Mouse (Mus musculus) embryonic facial prominence, embryonic 10.5 days (tissue): ENCODE results near the gene Slc7a14. TPM values are rescaled to one million over a fixed set of nuclear protein-coding genes. Genes with fewer than 3 reads are reported as not detected.

ENCODE experiments used
- DNase-seq: peaks from one replicate; pipeline ENCODE4 v3.0.0-alpha.2; 2017; ENCODE audit warnings: low spot score
- H3K27ac ChIP-seq: fragments of 300-500 bp; sonication (generic); replicated peaks from 2 replicates; pipeline ENCODE4 v1.5.1; 2016; ENCODE audit warnings: mild to moderate bottlenecking
- H3K27me3 ChIP-seq: fragments of 300-500 bp; sonication (generic); replicated peaks from 2 replicates; pipeline ENCODE4 v1.6.1; 2016; ENCODE audit warnings: low read depth, mild to moderate bottlenecking; ENCODE audit not compliant: poor library complexity, severe bottlenecking
- H3K36me3 ChIP-seq: fragments of 300-500 bp; sonication (generic); replicated peaks from 2 replicates; pipeline ENCODE4 v1.6.1; 2016; ENCODE audit warnings: mild to moderate bottlenecking, moderate library complexity
- H3K4me1 ChIP-seq: fragments of 300-500 bp; sonication (generic); 2 replicates; pipeline ENCODE4 v1.6.1; 2016
- H3K4me3 ChIP-seq: fragments of 300-500 bp; sonication (generic); 2 replicates; pipeline ENCODE4 v1.5.1; 2016; ENCODE audit warnings: mild to moderate bottlenecking, moderate library complexity
- H3K9me3 ChIP-seq: fragments of 300-500 bp; sonication (generic); 2 replicates; pipeline ENCODE4 v1.6.1; 2016; ENCODE audit warnings: mild to moderate bottlenecking
- WGBS: fragments of 180-500 bp; shearing (Covaris S2); methylation state at CpG from one replicate; pipeline ENCODE4 v1.1.7; 2016; 5-methylcytosine and 5-hydroxymethylcytosine counted together
- polyA plus RNA-seq: library from polyadenylated mRNA; unstranded; fragments of >200 nt; fragmentation: Nextera tagmentation; extraction: Ambion mirVana; gene quantifications from 2 replicates; pipeline ENCODE4 v1.2.1, GENCODE M21; 2016

Slc7a14 gene
- 0.19 and 0.26 TPM in 2 replicates for polyA plus RNA-seq

DNA sequence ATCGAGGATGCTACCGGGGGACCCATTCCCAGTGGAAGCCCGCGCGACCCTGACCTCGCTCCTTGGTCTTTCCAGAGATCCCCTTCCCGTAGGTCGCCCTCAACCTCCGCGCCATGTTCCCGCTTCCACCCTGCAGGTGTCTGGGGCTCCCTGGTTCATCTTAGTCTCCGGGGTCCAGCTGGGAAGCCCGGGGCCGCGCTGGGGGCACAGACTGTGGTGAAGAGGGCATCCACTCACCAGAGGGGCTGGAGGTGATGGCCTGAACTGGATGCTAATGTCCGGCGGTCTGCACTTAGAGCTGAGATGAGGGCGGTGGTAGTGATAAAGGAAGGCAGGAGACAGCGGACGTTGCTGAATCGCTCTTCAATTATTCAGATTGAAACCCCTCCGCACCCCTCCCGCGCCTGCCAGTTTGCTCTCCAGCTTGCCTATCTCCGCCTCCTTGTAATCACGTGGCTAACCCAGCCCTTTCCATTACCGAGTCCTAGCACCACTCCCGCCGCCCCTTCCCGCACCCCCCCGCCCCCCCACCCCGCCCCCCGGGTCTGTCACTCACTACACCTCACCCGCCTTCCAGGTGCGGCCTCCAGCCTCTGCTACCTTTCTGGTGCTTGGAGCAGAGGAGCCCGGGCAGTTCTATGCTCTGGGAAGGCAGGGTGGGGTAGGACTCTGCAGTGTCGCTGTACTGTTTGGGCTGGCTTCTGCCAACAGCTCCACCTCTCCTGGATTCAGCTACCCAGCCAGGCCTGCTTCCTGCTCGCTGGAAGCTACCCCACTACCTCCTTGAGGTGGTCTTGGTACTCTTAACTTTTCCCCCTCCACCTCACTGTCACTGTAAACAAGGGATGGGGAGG lies at the start of gene Slc7a14:
TSS of gene Slc7a14 (minus strand) at position 445 of the 854 bp plus-strand sequence.
- peak; percentile 23 for DNase-seq
- WGBS, result 1% methylated on average over 32 of the region's 38 CpGs
- Histone ChIP-seq H3K27ac (no peak within 1 kb of the TSS), H3K9me3 (no peaks in the 10 kb centered on the region), H3K27me3 (peaks cover 42% of the 10 kb centered on the region), H3K4me1 (peaks cover 14% of the 10 kb centered on the region), H3K4me3 (peak within 1 kb of the TSS; percentile 55), H3K36me3 (no peaks in the 10 kb centered on the region)

DNA sequence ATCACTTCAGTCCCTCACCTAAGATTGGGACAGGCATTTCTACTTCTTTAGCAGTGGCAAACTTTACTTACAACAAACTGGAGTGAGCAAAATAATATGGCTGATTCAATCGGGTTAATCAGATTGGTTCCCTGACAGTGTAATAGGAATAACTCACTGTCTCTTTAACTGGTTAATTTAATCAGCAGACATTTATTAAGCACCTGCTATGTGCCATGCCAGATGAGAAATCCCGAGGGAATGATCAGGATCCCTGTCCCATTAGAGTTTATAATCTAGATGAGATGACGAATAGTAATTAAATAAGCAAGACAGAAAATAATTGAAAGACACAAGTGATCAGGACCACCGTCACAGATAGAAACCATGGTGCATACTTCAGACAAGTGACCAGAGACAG lies 36.4 kb upstream of the Slc7a14 start:
- Histone ChIP-seq H3K36me3 (no peaks in the 10 kb centered on the region), H3K27me3 (no peaks in the 10 kb centered on the region), H3K4me1 (0 out of 2 replicates have a peak, but pooled peaks cover 2% of the 10 kb centered on the region), H3K4me3 (no peak overlapping the region), H3K9me3 (no peaks in the 10 kb centered on the region), H3K27ac (no peak overlapping the region)
- DNase-seq, result no peak
- 86% methylated on average over 4 of the region's 4 CpGs for WGBS

- DNase-seq, result no peak
- Histone ChIP-seq H3K36me3 (no peaks in the 10 kb centered on the region), H3K9me3 (no peaks in the 10 kb centered on the region), H3K4me1 (0 out of 2 replicates have a peak, but pooled peaks cover 2% of the 10 kb centered on the region), H3K27ac (no peak overlapping the region), H3K4me3 (no peak overlapping the region), H3K27me3 (no peaks in the 10 kb centered on the region)
- 87% methylated on average over 4 of the region's 4 CpGs for WGBS
These were observed 35.6 kb upstream of the Slc7a14 start for GRCm38 (mm10) chr3:31345766-31346165.

GRCm38 (mm10) chr3:31339236-31339635 lies 29.1 kb upstream of the Slc7a14 start:
- Histone ChIP-seq H3K4me3 (no peak overlapping the region), H3K27ac (no peak overlapping the region), H3K4me1 (0 out of 2 replicates have a peak, but pooled peaks cover 2% of the 10 kb centered on the region), H3K9me3 (no peaks in the 10 kb centered on the region), H3K36me3 (no peaks in the 10 kb centered on the region), H3K27me3 (no peaks in the 10 kb centered on the region)
- DNase-seq, result no peak
- WGBS, result 72% methylated on average over 3 of the region's 3 CpGs

- Histone ChIP-seq H3K9me3 (no peaks in the 10 kb centered on the region), H3K4me1 (peaks cover 7% of the 10 kb centered on the region), H3K27me3 (no peaks in the 10 kb centered on the region), H3K4me3 (no peak overlapping the region), H3K36me3 (no peaks in the 10 kb centered on the region), H3K27ac (no peak overlapping the region)
- DNase-seq, result no peak
- WGBS, result 73% methylated on average over 7 of the region's 7 CpGs
These were observed 18.2 kb upstream of the Slc7a14 start for GRCm38 (mm10) chr3:31328237-31328836.

DNA sequence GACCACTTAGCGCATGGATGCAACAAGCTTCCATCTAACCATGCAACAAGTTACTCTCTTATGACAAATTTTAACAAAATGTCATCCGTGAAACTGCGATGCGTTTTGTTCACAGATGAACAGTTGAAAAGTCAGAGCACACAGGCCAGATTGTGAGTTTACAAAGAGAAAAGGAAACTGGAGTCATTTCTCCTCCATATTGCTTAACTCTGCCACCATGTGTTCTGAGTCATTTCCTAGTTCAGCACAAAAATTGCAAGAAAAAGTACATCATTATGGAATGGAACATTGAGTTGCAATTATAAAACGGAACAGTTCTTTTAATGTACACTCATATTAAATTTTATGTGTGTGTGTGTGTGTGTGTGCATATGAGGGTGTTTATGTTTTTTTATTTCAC lies 17.6 kb upstream of the Slc7a14 start:
- 96% methylated on average over 5 of the region's 5 CpGs for WGBS
- H3K36me3 ChIP-seq, result no peaks in the 10 kb centered on the region
- no peak overlapping the region for H3K27ac ChIP-seq
- H3K4me1 ChIP-seq, result peaks cover 7% of the 10 kb centered on the region
- no peaks in the 10 kb centered on the region for H3K9me3 ChIP-seq
- no peak for DNase-seq
- H3K27me3 ChIP-seq, result no peaks in the 10 kb centered on the region
- H3K4me3 ChIP-seq, result no peak overlapping the region

GRCm38 (mm10) chr3:31324231-31324654 lies 14.1 kb upstream of the Slc7a14 start:
- WGBS, result 45% methylated on average over 3 of the region's 3 CpGs
- H3K36me3 ChIP-seq, result no peaks in the 10 kb centered on the region
- H3K4me1 ChIP-seq, result peaks cover 7% of the 10 kb centered on the region
- H3K27me3 ChIP-seq, result no peaks in the 10 kb centered on the region
- no peak overlapping the region for H3K4me3 ChIP-seq
- H3K9me3 ChIP-seq, result no peaks in the 10 kb centered on the region
- H3K27ac ChIP-seq, result no peak overlapping the region
- DNase-seq, result no peak

DNA sequence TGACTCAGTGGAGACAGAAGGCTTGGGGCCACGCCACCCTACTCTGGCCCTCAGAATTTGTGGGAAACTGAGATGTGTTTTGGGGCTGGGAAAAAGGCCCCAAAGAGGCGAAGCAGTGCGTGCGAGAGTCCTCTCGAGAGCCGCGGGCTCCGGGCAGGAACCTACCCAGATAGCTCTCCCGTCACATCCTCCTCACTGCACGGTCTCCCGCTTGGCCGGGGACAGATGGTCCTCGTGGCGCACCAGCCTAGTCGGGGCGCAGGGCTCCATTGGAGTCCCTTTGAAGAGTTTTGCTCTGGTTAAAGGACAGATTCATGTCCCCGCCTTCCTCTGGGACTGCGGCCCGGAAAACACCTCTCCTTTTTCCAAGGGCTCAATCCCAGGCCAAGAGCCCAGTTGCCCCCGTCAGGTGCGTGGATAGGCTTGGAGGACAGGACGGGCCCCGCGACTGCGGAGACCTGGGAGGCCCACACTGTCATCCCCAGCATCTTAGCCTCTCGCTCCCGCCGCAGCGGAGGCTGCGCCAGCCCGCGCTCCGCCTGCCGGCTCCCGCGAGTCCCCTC lies 726 bp downstream of the Slc7a14 start:
- Histone ChIP-seq H3K4me3 (peak overlapping the region; percentile 55), H3K27me3 (peaks cover 42% of the 10 kb centered on the region), H3K4me1 (peaks cover 14% of the 10 kb centered on the region), H3K27ac (no peak overlapping the region), H3K36me3 (no peaks in the 10 kb centered on the region), H3K9me3 (no peaks in the 10 kb centered on the region)
- DNase-seq, result peak; percentile 29
- under 1% methylated on average over 36 of the region's 36 CpGs for WGBS

DNA sequence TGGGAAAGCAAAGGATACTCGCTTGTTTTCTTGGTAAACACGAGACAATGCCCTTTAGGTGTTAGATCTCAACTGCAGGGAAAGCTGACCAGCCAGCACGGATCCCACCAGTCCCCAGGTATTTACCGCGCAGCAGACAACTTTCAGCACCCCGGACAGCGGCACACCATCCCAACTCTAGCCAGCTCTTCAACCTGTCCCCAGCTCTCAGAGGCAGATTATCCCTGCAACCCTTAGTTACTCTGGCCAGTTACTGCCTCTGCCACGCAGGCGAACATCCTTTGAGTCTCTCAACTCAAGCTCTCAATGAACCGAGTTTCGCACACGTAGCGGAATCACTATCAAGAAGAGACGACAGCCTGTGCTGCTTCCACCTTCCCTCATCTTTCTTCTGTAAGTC lies 1.3 kb downstream of the Slc7a14 start:
- Histone ChIP-seq H3K36me3 (no peaks in the 10 kb centered on the region), H3K27ac (no peak overlapping the region), H3K27me3 (peaks cover 42% of the 10 kb centered on the region), H3K9me3 (no peaks in the 10 kb centered on the region), H3K4me1 (peaks cover 14% of the 10 kb centered on the region), H3K4me3 (peak overlapping the region; percentile 55)
- WGBS, result 3% methylated on average over 14 of the region's 14 CpGs
- peak; percentile 85 for DNase-seq

GRCm38 (mm10) chr3:31307936-31308335 lies 2.2 kb downstream of the Slc7a14 start:
- no peaks in the 10 kb centered on the region for H3K36me3 ChIP-seq
- DNase-seq, result no peak
- no peaks in the 10 kb centered on the region for H3K9me3 ChIP-seq
- H3K4me1 ChIP-seq, result peaks cover 14% of the 10 kb centered on the region
- H3K27ac ChIP-seq, result no peak overlapping the region
- 80% methylated on average over 6 of the region's 6 CpGs for WGBS
- peaks cover 42% of the 10 kb centered on the region for H3K27me3 ChIP-seq
- H3K4me3 ChIP-seq, result no peak overlapping the region

DNA sequence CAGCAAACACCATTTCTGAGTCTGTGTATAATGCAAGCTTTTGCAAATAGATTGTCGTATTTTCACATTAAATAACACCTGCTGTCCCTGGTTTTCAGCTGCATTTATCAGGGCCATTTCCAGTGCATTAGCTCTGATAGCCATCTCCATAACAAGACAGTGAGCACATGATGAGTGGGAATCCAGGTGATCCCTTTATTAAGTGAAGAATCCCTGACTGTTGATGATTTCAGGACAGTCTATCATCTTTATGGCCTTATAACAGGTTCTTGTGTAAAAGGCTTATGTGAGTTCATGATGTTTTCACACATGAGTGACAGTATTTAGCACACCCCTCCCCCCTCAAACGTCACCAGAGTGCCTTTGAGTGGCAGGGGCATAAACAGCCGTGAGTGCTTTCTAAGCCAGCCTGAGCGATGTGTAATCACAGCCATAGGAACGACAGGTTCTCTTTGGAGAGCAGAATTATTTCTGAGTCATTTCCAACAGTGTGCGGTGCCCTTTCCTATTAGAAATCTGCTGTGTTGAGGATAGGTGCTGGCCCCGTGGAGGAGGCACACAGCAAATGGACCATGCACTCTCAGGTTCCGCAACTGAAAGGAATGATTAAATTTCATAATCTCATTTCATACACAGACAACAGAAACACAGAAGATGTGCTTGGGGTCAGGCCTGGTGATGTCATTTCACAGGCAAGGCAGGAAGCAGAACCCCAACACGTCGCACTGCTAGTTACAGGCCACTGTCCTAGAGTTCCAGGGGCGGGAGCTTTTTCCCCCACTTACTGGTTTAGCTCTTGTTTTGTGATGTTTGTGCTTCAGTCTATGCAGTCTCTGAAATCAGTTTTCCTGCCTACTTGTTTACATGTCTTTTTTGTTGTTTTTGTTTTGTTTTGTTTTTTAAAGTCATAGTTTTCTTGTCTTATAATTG lies 18.2 kb downstream of the Slc7a14 start:
- Histone ChIP-seq H3K4me1 (no peaks in the 10 kb centered on the region), H3K36me3 (no peaks in the 10 kb centered on the region), H3K9me3 (no peaks in the 10 kb centered on the region), H3K4me3 (no peak overlapping the region), H3K27me3 (no peaks in the 10 kb centered on the region), H3K27ac (no peak overlapping the region)
- WGBS, result 76% methylated on average over 11 of the region's 11 CpGs
- no peak for DNase-seq

DNA sequence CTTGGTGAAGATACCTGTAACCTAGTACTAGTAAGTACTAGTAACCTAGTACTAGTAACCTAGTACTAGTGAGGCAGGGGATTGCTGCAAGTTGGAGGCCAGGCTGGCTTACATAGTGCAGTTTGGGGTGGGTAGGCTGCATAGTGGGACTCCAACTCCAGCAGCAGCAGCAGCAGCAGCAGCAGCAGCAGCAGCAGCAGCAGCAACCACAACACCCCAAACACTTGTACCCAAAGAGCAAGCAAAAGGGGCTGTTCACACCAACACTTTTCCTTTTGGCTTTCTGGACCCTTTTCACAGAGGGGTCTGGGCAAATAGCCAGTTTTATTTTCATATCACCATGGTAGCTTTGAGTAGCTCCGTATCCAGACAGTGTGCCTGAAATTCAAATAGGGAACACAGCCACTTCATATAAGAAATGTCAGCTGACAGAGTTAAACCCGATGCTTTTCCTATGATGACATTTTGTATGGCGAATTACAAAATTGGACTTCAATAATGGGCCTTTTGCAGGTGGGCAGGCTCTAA lies 22.7 kb downstream of the Slc7a14 start:
- H3K27me3 ChIP-seq, result no peaks in the 10 kb centered on the region
- H3K4me3 ChIP-seq, result no peak overlapping the region
- no peak overlapping the region for H3K27ac ChIP-seq
- H3K9me3 ChIP-seq, result no peaks in the 10 kb centered on the region
- no peaks in the 10 kb centered on the region for H3K4me1 ChIP-seq
- no peak for DNase-seq
- 83% methylated on average over 3 of the region's 3 CpGs for WGBS
- no peaks in the 10 kb centered on the region for H3K36me3 ChIP-seq
